Mouse (Mus musculus) C2C12 (cell line): ENCODE measurements at regions not wholly inside any gene's neighbourhood (a gene's known extent, or its start where the extent isn't known, plus 50 kb on each side); places are given as distances from the start of the nearest gene placed in this dataset.

Experiments
- H3K27me3 ChIP-seq: one replicate; pipeline ENCODE4 v1.6.1; 2011; ENCODE audit not compliant: control insufficient read depth, insufficient read depth, insufficient read length
- H3K36me3 ChIP-seq: one replicate; pipeline ENCODE4 v1.6.1; 2011; ENCODE audit not compliant: control insufficient read depth, insufficient read depth
- H3K4me3 ChIP-seq: one replicate; pipeline ENCODE4 v1.5.1; 2011; ENCODE audit warnings: mild to moderate bottlenecking, control low read depth; ENCODE audit not compliant: poor library complexity, insufficient read depth, severe bottlenecking
- H3K79me2 ChIP-seq: one replicate; pipeline ENCODE4 v1.6.1; 2011; ENCODE audit not compliant: control insufficient read depth, insufficient read depth
- H3K79me3 ChIP-seq: one replicate; pipeline ENCODE4 v1.6.1; 2011; ENCODE audit warnings: low read depth, control low read depth
- H3ac ChIP-seq: one replicate; pipeline ENCODE3; 2011; ENCODE audit warnings: low read depth; ENCODE audit not compliant: control insufficient read depth, insufficient read length
- CEBPB ChIP-seq: IDR thresholded peaks from one replicate; pipeline ENCODE4 v1.6.1; 2011; ENCODE audit warnings: low read depth, mild to moderate bottlenecking, control low read depth, moderate library complexity
- CTCF ChIP-seq: IDR thresholded peaks from one replicate; pipeline ENCODE4 v1.5.1; 2011; ENCODE audit not compliant: control insufficient read depth, insufficient read depth, insufficient read length
- FOSL1 ChIP-seq: IDR thresholded peaks from one replicate; pipeline ENCODE4 v1.8.0; 2011; ENCODE audit warnings: mild to moderate bottlenecking, low read length; ENCODE audit not compliant: poor library complexity, insufficient read depth, severe bottlenecking
- MAX ChIP-seq: IDR thresholded peaks from one replicate; pipeline ENCODE4 v1.6.1; 2011; ENCODE audit warnings: mild to moderate bottlenecking, control low read depth
- MYOD1 ChIP-seq: IDR thresholded peaks from one replicate; pipeline ENCODE4 v1.6.1; 2011; ENCODE audit warnings: low read depth; ENCODE audit not compliant: control insufficient read depth, insufficient read length
- MYOG ChIP-seq: IDR thresholded peaks from one replicate; pipeline ENCODE4 v1.6.1; 2011; ENCODE audit not compliant: control insufficient read depth, insufficient read length; ENCODE audit errors: extremely low read depth
- USF1 ChIP-seq: IDR thresholded peaks from one replicate; pipeline ENCODE4 v1.6.1; 2011; ENCODE audit warnings: low read depth, mild to moderate bottlenecking, control low read depth, moderate library complexity

- no peaks in the 10 kb centered on the region for H3K36me3 ChIP-seq
- TF ChIP-seq CEBPB (no peak), USF1 (no peak), MYOG (no peak), FOSL1 (no peak), MYOD1 (no peak), MAX (no peak), CTCF (no peak)
- no peak overlapping the region for H3K4me3 ChIP-seq
- H3ac ChIP-seq: no peak overlapping the region
- H3K79me3 ChIP-seq: no peaks in the 10 kb centered on the region
- H3K27me3 ChIP-seq: no peaks in the 10 kb centered on the region
- no peaks in the 10 kb centered on the region for H3K79me2 ChIP-seq
These were observed 413.5 kb upstream of the Cdh9 start for GRCm38 (mm10) chr15:16315085-16315484.

- Histone ChIP-seq H3ac (no peak overlapping the region), H3K79me2 (no peaks in the 10 kb centered on the region), H3K27me3 (no peaks in the 10 kb centered on the region), H3K36me3 (no peaks in the 10 kb centered on the region), H3K4me3 (no peak overlapping the region), H3K79me3 (no peaks in the 10 kb centered on the region)
- TF ChIP-seq CTCF (no peak), MYOG (no peak), MYOD1 (no peak), CEBPB (no peak), FOSL1 (no peak), USF1 (no peak), MAX (no peak)
These were observed 402.2 kb upstream of the Cdh9 start for GRCm38 (mm10) chr15:16326327-16326726.
